Mouse (Mus musculus): ENCODE data around the gene Dntt. TPM values are rescaled to one million over a fixed set of nuclear protein-coding genes. Genes with fewer than 3 reads are reported as not detected.
A peak's percentile ranks its signal among the peaks of the same experiment; 100 is the strongest.

Gene Dntt
- polyA plus RNA-seq, 1 experiment from 2014 or later = not detected

GRCm38 (mm10) chr19:41015951-41016716 lies 12.9 kb upstream of the Dntt start:
- Histone ChIP-seq H3K4me1 (ENCODE audit: control insufficient read depth, insufficient read depth, low read length) (peaks cover 3% of the 10 kb centered on the region; the same call in 1 of the 2 replicates), H3K9ac (ENCODE audit: low read depth, low read length) (0 out of 2 replicates have a peak overlapping the region, but pooled peaks have one; percentile 12), H3K36me3 (ENCODE audit: control insufficient read depth, insufficient read depth, low read length) (no peaks in the 10 kb centered on the region), H3K27ac (replicated peaks; ENCODE audit: low read depth, low read length) (no peak overlapping the region), H3K27me3 (replicated peaks; ENCODE audit: control insufficient read depth, insufficient read depth, low read length) (no peaks in the 10 kb centered on the region), H3K4me3 (ENCODE audit: low read depth, low read length) (no peak overlapping the region), H3K4me2 (ENCODE audit: low read depth, low read length) (peak overlapping the region; percentile 44), H3K9me3 (ENCODE audit: control insufficient read depth, low read length) (no peaks in the 10 kb centered on the region)
- peak; percentile 85 for DNase-seq (ENCODE audit: low spot score)
- 18% methylated on average over 14 of the region's 14 CpGs for WGBS
- no peak; the same call in 1 of the 2 replicates for ATAC-seq (ENCODE audit: low read depth)

DNA sequence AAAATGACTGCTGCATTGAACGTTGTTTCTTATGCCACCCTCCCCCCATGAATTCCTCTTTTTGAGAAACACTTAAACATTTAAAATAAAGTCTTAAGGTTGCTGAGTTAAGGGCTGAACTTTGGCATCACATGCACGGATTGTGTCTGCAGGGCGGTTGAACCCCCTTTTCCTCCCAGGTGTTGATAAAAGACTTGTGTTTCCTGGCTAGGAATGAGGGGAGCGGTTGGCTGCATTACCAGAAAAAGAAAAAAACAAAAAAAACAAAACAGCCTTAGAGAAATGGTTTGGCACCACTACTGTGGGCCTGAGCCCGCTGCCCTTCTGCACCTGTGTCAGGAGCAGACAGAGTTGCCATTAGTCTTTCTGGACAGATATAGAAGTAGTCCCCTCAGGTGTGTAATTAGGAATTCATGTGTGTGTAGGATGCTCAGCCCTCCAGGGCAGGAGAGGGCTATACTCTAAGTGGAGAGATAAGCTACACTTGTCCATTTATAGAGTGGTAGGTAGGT lies 9.9 kb upstream of the Dntt start:
- Histone ChIP-seq H3K9me3 (ENCODE audit: control insufficient read depth, low read length) (no peaks in the 10 kb centered on the region), H3K4me2 (ENCODE audit: low read depth, low read length) (no peak overlapping the region), H3K36me3 (ENCODE audit: control insufficient read depth, insufficient read depth, low read length) (no peaks in the 10 kb centered on the region), H3K9ac (ENCODE audit: low read depth, low read length) (no peak overlapping the region), H3K27me3 (replicated peaks; ENCODE audit: control insufficient read depth, insufficient read depth, low read length) (no peaks in the 10 kb centered on the region), H3K4me1 (ENCODE audit: control insufficient read depth, insufficient read depth, low read length) (no peaks in the 10 kb centered on the region), H3K4me3 (ENCODE audit: low read depth, low read length) (no peak overlapping the region), H3K27ac (replicated peaks; ENCODE audit: low read depth, low read length) (no peak overlapping the region)
- DNase-seq (ENCODE audit: low spot score) (no peak), ATAC-seq (ENCODE audit: low read depth) (no peak)
- WGBS = 67% methylated on average over 5 of the region's 5 CpGs

DNA sequence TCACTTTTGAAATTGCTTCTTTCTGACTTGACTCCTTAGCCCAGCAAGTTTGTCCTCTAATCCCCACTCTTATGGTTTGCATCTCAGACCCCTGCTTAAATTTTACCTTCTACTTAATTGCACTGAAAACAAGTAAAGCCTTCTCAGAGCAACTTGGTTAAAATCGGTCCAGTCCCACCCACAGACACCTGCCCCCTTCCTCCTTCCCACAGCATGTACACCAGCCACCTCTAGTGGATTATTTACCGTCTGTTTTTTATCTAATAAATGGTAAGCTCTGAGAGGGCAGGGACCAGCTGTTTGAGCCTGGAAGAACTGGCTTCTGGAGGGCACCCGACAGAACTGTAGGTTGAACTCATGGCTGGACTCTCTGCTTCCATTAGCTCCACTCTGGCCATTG lies 8.5 kb upstream of the Dntt start:
- no peak for DNase-seq (ENCODE audit: low spot score)
- Histone ChIP-seq H3K27me3 (replicated peaks; ENCODE audit: control insufficient read depth, insufficient read depth, low read length) (no peaks in the 10 kb centered on the region), H3K9ac (ENCODE audit: low read depth, low read length) (no peak overlapping the region), H3K4me3 (ENCODE audit: low read depth, low read length) (no peak overlapping the region), H3K4me1 (ENCODE audit: control insufficient read depth, insufficient read depth, low read length) (no peaks in the 10 kb centered on the region), H3K4me2 (ENCODE audit: low read depth, low read length) (no peak overlapping the region), H3K27ac (replicated peaks; ENCODE audit: low read depth, low read length) (no peak overlapping the region), H3K36me3 (ENCODE audit: control insufficient read depth, insufficient read depth, low read length) (no peaks in the 10 kb centered on the region), H3K9me3 (ENCODE audit: control insufficient read depth, low read length) (no peaks in the 10 kb centered on the region)
- 61% methylated on average over 3 of the region's 3 CpGs for WGBS
- no peak for ATAC-seq (ENCODE audit: low read depth)

- Histone ChIP-seq H3K27me3 (replicated peaks; ENCODE audit: control insufficient read depth, insufficient read depth, low read length) (no peaks in the 10 kb centered on the region), H3K9me3 (ENCODE audit: control insufficient read depth, low read length) (no peaks in the 10 kb centered on the region), H3K4me1 (ENCODE audit: control insufficient read depth, insufficient read depth, low read length) (no peaks in the 10 kb centered on the region), H3K9ac (ENCODE audit: low read depth, low read length) (no peak overlapping the region), H3K4me3 (ENCODE audit: low read depth, low read length) (no peak overlapping the region), H3K27ac (replicated peaks; ENCODE audit: low read depth, low read length) (no peak overlapping the region), H3K4me2 (ENCODE audit: low read depth, low read length) (no peak overlapping the region), H3K36me3 (ENCODE audit: control insufficient read depth, insufficient read depth, low read length) (no peaks in the 10 kb centered on the region)
- DNase-seq (ENCODE audit: low spot score) (peak; percentile 54), ATAC-seq (ENCODE audit: low read depth) (0 out of 2 replicates have a peak, but pooled peaks have one; percentile 15)
- WGBS = 80% methylated on average over 4 of the region's 4 CpGs
These were observed 6.8 kb upstream of the Dntt start for GRCm38 (mm10) chr19:41022244-41022643.

GRCm38 (mm10) chr19:41026551-41026950 lies 2.5 kb upstream of the Dntt start:
- Histone ChIP-seq H3K27me3 (replicated peaks; ENCODE audit: control insufficient read depth, insufficient read depth, low read length) (no peaks in the 10 kb centered on the region), H3K4me1 (ENCODE audit: control insufficient read depth, insufficient read depth, low read length) (no peaks in the 10 kb centered on the region), H3K4me2 (ENCODE audit: low read depth, low read length) (no peak overlapping the region), H3K27ac (replicated peaks; ENCODE audit: low read depth, low read length) (no peak overlapping the region), H3K4me3 (ENCODE audit: low read depth, low read length) (no peak overlapping the region), H3K9ac (ENCODE audit: low read depth, low read length) (no peak overlapping the region), H3K9me3 (ENCODE audit: control insufficient read depth, low read length) (no peaks in the 10 kb centered on the region), H3K36me3 (ENCODE audit: control insufficient read depth, insufficient read depth, low read length) (no peaks in the 10 kb centered on the region)
- DNase-seq (ENCODE audit: low spot score) (no peak), ATAC-seq (ENCODE audit: low read depth) (no peak)
- WGBS = 83% methylated on average over 8 of the region's 8 CpGs

- no peaks in the 10 kb centered on the region for H3K4me1 ChIP-seq (ENCODE audit: control insufficient read depth, insufficient read depth, low read length)
- H3K4me3 ChIP-seq (ENCODE audit: low read depth, low read length) = no peak overlapping the region
- H3K9ac ChIP-seq (ENCODE audit: low read depth, low read length) = no peak overlapping the region
- ATAC-seq (ENCODE audit: low read depth) (no peak), DNase-seq (ENCODE audit: low spot score) (no peak)
- H3K9me3 ChIP-seq (ENCODE audit: control insufficient read depth, low read length) = no peaks in the 10 kb centered on the region
- H3K27ac ChIP-seq (replicated peaks; ENCODE audit: low read depth, low read length) = no peak overlapping the region
- no peaks in the 10 kb centered on the region for H3K36me3 ChIP-seq (ENCODE audit: control insufficient read depth, insufficient read depth, low read length)
- no peak overlapping the region for H3K4me2 ChIP-seq (ENCODE audit: low read depth, low read length)
- 84% methylated on average over 5 of the region's 5 CpGs for WGBS
- no peaks in the 10 kb centered on the region for H3K27me3 ChIP-seq (replicated peaks; ENCODE audit: control insufficient read depth, insufficient read depth, low read length)
These were observed 2.1 kb upstream of the Dntt start for GRCm38 (mm10) chr19:41027024-41027423.

DNA sequence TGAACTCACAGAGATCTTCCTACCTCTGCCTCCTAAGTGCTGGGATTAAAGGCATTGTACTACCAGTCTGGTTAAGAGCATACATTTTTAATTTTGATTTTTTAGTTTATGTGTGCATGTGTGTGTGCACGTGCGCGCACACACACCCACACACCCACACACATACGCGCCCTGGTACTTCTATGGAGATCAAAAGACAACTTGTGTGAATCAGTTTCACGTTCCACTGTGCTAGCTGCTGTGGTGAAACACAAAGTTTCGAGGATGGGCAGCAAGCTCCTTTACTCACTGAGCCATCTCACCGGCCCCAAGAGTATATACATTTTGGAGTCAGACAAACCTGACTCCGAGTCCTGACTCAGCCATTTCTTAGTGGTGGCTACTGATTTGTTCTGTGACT lies 1.5 kb upstream of the Dntt start:
- Histone ChIP-seq H3K9ac (ENCODE audit: low read depth, low read length) (no peak overlapping the region), H3K27me3 (replicated peaks; ENCODE audit: control insufficient read depth, insufficient read depth, low read length) (no peaks in the 10 kb centered on the region), H3K36me3 (ENCODE audit: control insufficient read depth, insufficient read depth, low read length) (no peaks in the 10 kb centered on the region), H3K4me2 (ENCODE audit: low read depth, low read length) (no peak overlapping the region), H3K4me1 (ENCODE audit: control insufficient read depth, insufficient read depth, low read length) (no peaks in the 10 kb centered on the region), H3K27ac (replicated peaks; ENCODE audit: low read depth, low read length) (no peak overlapping the region), H3K4me3 (ENCODE audit: low read depth, low read length) (no peak overlapping the region), H3K9me3 (ENCODE audit: control insufficient read depth, low read length) (no peaks in the 10 kb centered on the region)
- ATAC-seq (ENCODE audit: low read depth) (no peak), DNase-seq (ENCODE audit: low spot score) (no peak)
- WGBS = 91% methylated on average over 9 of the region's 9 CpGs

DNA sequence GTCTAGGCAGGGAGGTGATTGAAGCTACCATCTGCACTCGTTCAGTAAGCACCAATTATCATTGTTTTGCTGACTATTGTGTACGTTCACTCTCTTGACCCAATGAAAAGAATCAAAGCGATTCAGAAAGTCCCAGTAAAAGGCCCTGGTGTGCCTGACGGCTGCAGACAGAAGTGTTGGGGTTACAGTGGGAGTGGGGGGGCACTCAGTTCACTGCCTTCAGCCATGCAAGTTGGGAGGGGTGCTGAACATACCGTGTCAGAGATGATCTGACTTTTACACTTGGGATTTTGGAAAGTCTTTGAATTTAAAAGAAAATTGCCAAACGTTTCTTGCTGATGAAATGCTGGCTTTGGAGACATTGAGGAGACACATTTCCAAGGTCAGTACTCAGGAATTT lies 1.1 kb downstream of the Dntt start:
- no peak overlapping the region for H3K9ac ChIP-seq (ENCODE audit: low read depth, low read length)
- no peak for ATAC-seq (ENCODE audit: low read depth)
- 57% methylated on average over 6 of the region's 6 CpGs for WGBS

DNA sequence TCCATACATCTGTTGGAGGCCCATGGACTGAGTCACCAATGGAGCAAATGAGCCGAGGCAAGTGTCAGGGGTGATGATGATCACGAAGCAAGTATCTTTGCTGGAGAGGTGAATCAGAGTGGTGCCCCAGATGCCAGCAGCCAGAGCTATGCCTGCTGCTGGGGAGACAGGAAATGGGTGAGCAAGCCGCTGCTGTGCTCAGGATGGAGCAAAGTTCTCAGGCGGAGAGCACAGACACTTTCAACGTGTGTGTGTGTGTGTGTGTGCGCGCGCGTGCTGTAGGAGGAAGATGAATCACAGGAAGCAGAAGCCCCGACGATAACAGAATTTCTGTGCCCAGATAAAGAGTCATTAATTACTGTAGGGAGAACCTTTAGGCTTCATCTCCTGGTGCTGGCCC lies 1.9 kb downstream of the Dntt start:
- DNase-seq (ENCODE audit: low spot score) (no peak), ATAC-seq (ENCODE audit: low read depth) (no peak)
- Histone ChIP-seq H3K4me1 (ENCODE audit: control insufficient read depth, insufficient read depth, low read length) (no peaks in the 10 kb centered on the region), H3K27me3 (replicated peaks; ENCODE audit: control insufficient read depth, insufficient read depth, low read length) (no peaks in the 10 kb centered on the region), H3K4me2 (ENCODE audit: low read depth, low read length) (no peak overlapping the region), H3K9me3 (ENCODE audit: control insufficient read depth, low read length) (no peaks in the 10 kb centered on the region), H3K27ac (replicated peaks; ENCODE audit: low read depth, low read length) (no peak overlapping the region), H3K4me3 (ENCODE audit: low read depth, low read length) (no peak overlapping the region), H3K9ac (ENCODE audit: low read depth, low read length) (no peak overlapping the region), H3K36me3 (ENCODE audit: control insufficient read depth, insufficient read depth, low read length) (no peaks in the 10 kb centered on the region)
- WGBS = 80% methylated on average over 11 of the region's 11 CpGs

More for the DNA sequence above, 1.1 kb downstream of the Dntt start:
- H3K4me3 ChIP-seq (ENCODE audit: low read depth, low read length) = no peak overlapping the region
- H3K36me3 ChIP-seq (ENCODE audit: control insufficient read depth, insufficient read depth, low read length) = no peaks in the 10 kb centered on the region
- no peak for DNase-seq (ENCODE audit: low spot score)
- H3K4me2 ChIP-seq (ENCODE audit: low read depth, low read length) = no peak overlapping the region
- H3K4me1 ChIP-seq (ENCODE audit: control insufficient read depth, insufficient read depth, low read length) = no peaks in the 10 kb centered on the region
- no peak overlapping the region for H3K27ac ChIP-seq (replicated peaks; ENCODE audit: low read depth, low read length)
- H3K27me3 ChIP-seq (replicated peaks; ENCODE audit: control insufficient read depth, insufficient read depth, low read length) = no peaks in the 10 kb centered on the region
- no peaks in the 10 kb centered on the region for H3K9me3 ChIP-seq (ENCODE audit: control insufficient read depth, low read length)
